Mouse (Mus musculus) liver, embryonic 11.5 days (tissue): Measurements from ENCODE around the gene Hs1bp3. TPM values are rescaled to one million over a fixed set of nuclear protein-coding genes. Genes with fewer than 3 reads are reported as not detected.

Experiments
- ATAC-seq: fragments of 200-750 bp; cut with Nextera tagmentation; replicated peaks from 2 replicates; pipeline ENCODE4 v1.8.0; 2017; ENCODE audit warnings: moderate number of reproducible peaks, mild to moderate bottlenecking, moderate TSS enrichment, moderate library complexity; ENCODE audit not compliant: low FRiP score
- DNase-seq: peaks from one replicate; pipeline ENCODE4 v3.0.0-alpha.2; 2017; ENCODE audit warnings: low spot score
- H3K27ac ChIP-seq: fragments of 300-500 bp; sonication (generic); 2 replicates; pipeline ENCODE4 v1.5.1; 2014; ENCODE audit warnings: mild to moderate bottlenecking, low read depth, low read length, control low read depth
- H3K27me3 ChIP-seq: fragments of 300-500 bp; sonication (generic); replicated peaks from 2 replicates; pipeline ENCODE4 v1.6.1; 2014; ENCODE audit warnings: low read length, mixed read lengths; ENCODE audit not compliant: control insufficient read depth, insufficient read depth
- H3K36me3 ChIP-seq: fragments of 300-500 bp; sonication (generic); 2 replicates; pipeline ENCODE4 v1.6.1; 2014; ENCODE audit warnings: mild to moderate bottlenecking, low read length, moderate library complexity, mixed read lengths; ENCODE audit not compliant: control insufficient read depth, insufficient read depth
- H3K4me1 ChIP-seq: fragments of 300-500 bp; sonication (generic); replicated peaks from 2 replicates; pipeline ENCODE4 v1.6.1; 2014; ENCODE audit warnings: low read length, mixed read lengths; ENCODE audit not compliant: control insufficient read depth, insufficient read depth
- H3K4me2 ChIP-seq: fragments of 300-500 bp; sonication (generic); 2 replicates; pipeline ENCODE4 v1.6.1; 2014; ENCODE audit warnings: mild to moderate bottlenecking, control low read depth, moderate library complexity
- H3K4me3 ChIP-seq: fragments of 300-500 bp; sonication (generic); 2 replicates; pipeline ENCODE4 v1.5.1; 2014; ENCODE audit warnings: low read depth, low read length, control low read depth
- H3K9ac ChIP-seq: fragments of 300-500 bp; sonication (generic); 2 replicates; pipeline ENCODE4 v1.6.1; 2014; ENCODE audit warnings: low read depth, low read length, control low read depth
- H3K9me3 ChIP-seq: fragments of 300-500 bp; sonication (generic); 2 replicates; pipeline ENCODE4 v1.6.1; 2016; ENCODE audit warnings: low read length, inconsistent platforms, mixed read lengths; ENCODE audit not compliant: control insufficient read depth
- WGBS: fragments of 180-500 bp; shearing (Covaris S2); extraction: QIAGEN DNeasy Blood & Tissue Kit; methylation state at CpG from one replicate; pipeline ENCODE4 v1.1.7; 2014; 5-methylcytosine and 5-hydroxymethylcytosine counted together
- polyA plus RNA-seq: library from polyadenylated mRNA; unstranded; fragments of >200 nt; fragmentation: Nextera tagmentation; extraction: Ambion mirVana; gene quantifications from 2 replicates; pipeline ENCODE4 v1.2.1, GENCODE M21; 2014

Gene Hs1bp3
- polyA plus RNA-seq, 1 experiment from 2014 or later = 8.8 TPM

DNA sequence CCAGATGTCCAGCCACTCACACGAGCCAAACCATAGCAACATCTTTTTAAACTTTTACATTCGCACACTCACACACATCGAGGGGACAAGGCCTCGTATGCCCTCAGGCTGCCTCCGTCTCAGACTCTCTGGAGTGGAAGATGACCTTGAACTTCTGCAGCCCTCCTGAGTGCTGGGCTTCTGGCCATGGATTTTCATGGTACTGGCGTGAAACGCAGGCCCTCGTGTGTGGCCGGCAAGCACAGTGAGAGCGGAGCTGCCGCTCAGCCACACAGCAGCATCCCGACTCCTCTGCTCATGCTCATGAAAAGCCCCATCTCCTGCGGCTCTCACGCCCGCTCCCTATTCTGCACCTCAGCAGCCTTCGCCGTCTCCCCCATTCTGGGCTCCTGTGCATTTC is 2.2 kb upstream of the Hs1bp3 start:
- 59% methylated on average over 17 of the region's 17 CpGs for WGBS
- Histone ChIP-seq H3K4me3 (no peak overlapping the region), H3K4me1 (no peaks in the 10 kb centered on the region), H3K36me3 (no peaks in the 10 kb centered on the region), H3K9ac (no peak overlapping the region), H3K9me3 (no peaks in the 10 kb centered on the region), H3K4me2 (no peak overlapping the region), H3K27me3 (peaks cover 25% of the 10 kb centered on the region), H3K27ac (no peak overlapping the region)
- DNase-seq = no peak
- no peak for ATAC-seq

DNA sequence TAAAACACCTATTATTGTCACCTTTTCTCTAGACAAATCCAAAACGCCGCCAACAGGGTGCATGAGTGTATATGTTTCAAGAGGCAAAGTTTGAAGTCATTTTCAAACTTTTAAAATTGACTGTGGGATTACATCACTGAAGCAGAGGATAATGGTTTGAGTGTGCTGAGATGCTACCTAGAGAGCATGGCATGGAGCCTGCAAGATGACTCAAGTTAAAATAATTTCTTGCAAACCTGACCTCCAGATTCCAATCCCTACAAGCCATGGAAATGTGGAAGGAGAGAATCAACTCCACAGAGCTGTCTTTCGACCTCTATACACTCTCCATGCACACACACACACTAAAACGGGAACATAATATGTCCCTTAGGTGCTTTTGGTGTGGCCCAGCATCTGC is 966 bp upstream of the Hs1bp3 start:
- H3K9ac ChIP-seq = no peak overlapping the region
- peaks cover 21% of the 10 kb centered on the region for H3K27me3 ChIP-seq
- 72% methylated on average over 4 of the region's 4 CpGs for WGBS
- ATAC-seq (no peak), DNase-seq (no peak)
- H3K4me1 ChIP-seq = no peaks in the 10 kb centered on the region
- H3K4me2 ChIP-seq = no peak overlapping the region
- H3K4me3 ChIP-seq = no peak overlapping the region
- no peaks in the 10 kb centered on the region for H3K36me3 ChIP-seq
- H3K27ac ChIP-seq = no peak overlapping the region
- H3K9me3 ChIP-seq = no peaks in the 10 kb centered on the region

DNA sequence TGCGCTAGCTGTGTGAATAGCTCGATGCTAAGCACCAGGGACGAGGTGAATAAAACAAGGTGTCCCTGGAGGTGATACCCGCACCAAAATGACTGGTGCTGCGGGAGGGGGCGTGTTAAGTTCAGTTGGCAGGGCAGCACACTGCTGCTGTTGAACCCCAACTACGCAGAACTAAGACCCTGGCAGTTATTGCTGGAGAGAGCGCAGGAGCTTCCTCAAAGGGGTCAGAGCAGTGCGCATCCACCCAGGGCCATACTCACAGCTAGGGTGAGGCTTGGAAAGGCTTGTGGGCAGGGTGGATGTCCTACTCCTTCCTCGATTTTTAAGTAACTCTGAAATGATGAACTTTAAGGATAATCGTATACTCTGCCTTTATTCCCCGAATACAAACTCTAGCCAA is 541 bp downstream of the Hs1bp3 start:
- no peak for DNase-seq
- H3K4me3 ChIP-seq = peak overlapping the region; percentile 76
- H3K9ac ChIP-seq = peak overlapping the region; percentile 77
- H3K27ac ChIP-seq = no peak overlapping the region
- no peaks in the 10 kb centered on the region for H3K4me1 ChIP-seq
- peaks cover 3% of the 10 kb centered on the region; the same call in 1 of the 2 replicates for H3K36me3 ChIP-seq
- 19% methylated on average over 12 of the region's 12 CpGs for WGBS
- peak overlapping the region; percentile 94 for H3K4me2 ChIP-seq
- H3K9me3 ChIP-seq = no peaks in the 10 kb centered on the region
- ATAC-seq = no peak
- peaks cover 21% of the 10 kb centered on the region for H3K27me3 ChIP-seq

DNA sequence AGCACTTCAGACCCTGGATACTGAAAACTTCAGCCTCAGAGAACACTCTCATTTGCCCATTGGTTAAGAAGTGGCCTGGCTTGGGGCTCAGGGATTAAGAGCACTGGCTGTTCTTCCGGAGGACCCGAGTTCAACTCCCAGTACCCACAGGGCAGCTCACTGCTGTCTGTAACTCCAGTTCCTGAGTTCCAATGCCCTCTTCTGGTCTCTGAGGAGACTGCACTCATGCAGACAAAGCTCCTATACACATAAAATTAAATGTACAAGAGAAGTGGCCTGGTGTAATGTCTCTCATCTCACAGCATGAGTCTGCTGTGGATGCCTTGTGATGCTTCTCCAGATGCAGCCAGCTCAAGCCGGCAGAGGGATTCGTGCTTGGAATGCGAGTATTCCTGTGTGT is 3.3 kb downstream of the Hs1bp3 start:
- H3K4me1 ChIP-seq = no peaks in the 10 kb centered on the region
- H3K9me3 ChIP-seq = no peaks in the 10 kb centered on the region
- H3K36me3 ChIP-seq = peaks cover 3% of the 10 kb centered on the region; the same call in 1 of the 2 replicates
- WGBS = 82% methylated on average over 5 of the region's 5 CpGs
- no peak overlapping the region for H3K4me3 ChIP-seq
- DNase-seq (no peak), ATAC-seq (no peak)
- no peak overlapping the region for H3K4me2 ChIP-seq
- H3K27ac ChIP-seq = no peak overlapping the region
- H3K27me3 ChIP-seq = peaks cover 4% of the 10 kb centered on the region
- no peak overlapping the region for H3K9ac ChIP-seq

DNA sequence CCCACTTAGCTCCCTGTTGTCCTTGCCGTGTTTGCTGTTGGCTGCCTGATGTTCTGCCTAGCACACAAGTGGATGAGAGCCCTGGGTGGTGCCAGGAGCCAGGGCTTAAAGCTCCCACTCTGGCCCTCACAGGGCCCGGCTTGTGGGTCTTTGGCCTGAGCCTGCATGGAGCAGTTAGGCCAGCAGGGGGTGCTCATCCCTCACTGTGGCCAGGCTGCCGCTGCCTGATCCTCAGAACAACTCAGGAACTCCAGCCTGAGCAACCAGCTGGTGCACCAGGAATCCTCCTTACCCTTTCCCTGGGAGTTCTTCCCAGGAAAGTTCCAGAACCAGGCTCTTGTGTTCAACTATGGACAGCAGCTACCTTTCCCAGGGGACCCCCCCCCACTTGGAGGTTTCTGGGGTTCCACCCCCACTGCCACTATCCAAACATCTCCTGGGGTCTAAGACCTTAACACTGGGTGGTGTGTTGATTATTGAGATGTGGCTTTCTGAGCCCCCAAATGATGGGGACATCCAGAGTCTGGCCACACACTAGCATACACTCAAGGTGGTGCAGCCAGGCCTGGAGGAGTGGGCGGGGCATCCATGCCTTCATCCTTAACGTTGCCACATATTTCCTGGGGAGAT is 7.0 kb downstream of the Hs1bp3 start:
- ATAC-seq (no peak), DNase-seq (peak; percentile 62)
- 43% methylated on average over 5 of the region's 5 CpGs for WGBS
- Histone ChIP-seq H3K27ac (no peak overlapping the region), H3K4me2 (no peak overlapping the region), H3K36me3 (peaks cover 3% of the 10 kb centered on the region; the same call in 1 of the 2 replicates), H3K9me3 (no peaks in the 10 kb centered on the region), H3K9ac (no peak overlapping the region), H3K27me3 (no peaks in the 10 kb centered on the region), H3K4me3 (no peak overlapping the region), H3K4me1 (no peaks in the 10 kb centered on the region)

DNA sequence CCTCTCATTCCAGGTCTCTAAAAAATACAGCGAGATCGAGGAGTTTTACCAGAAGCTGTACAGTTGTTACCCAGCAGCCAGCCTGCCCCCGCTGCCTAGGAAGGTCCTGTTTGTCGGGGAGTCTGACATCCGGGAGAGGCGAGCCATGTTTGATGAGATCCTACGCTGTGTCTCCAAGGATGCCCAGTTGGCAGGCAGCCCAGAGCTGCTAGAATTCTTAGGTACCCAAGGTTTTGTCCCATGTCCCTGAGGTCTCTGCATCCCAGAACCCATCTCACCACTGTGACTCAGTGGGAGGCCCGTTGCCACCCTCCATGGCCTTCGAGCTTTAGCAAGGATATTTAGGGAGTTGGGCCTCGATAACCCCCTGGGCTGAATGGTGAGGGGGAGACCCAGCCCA is 8.3 kb downstream of the Hs1bp3 start:
- WGBS = 90% methylated on average over 10 of the region's 10 CpGs
- Histone ChIP-seq H3K9ac (no peak overlapping the region), H3K36me3 (peaks cover 3% of the 10 kb centered on the region; the same call in 1 of the 2 replicates), H3K27me3 (no peaks in the 10 kb centered on the region), H3K4me2 (no peak overlapping the region), H3K27ac (no peak overlapping the region), H3K4me3 (no peak overlapping the region), H3K9me3 (no peaks in the 10 kb centered on the region), H3K4me1 (no peaks in the 10 kb centered on the region)
- no peak for DNase-seq
- no peak for ATAC-seq

DNA sequence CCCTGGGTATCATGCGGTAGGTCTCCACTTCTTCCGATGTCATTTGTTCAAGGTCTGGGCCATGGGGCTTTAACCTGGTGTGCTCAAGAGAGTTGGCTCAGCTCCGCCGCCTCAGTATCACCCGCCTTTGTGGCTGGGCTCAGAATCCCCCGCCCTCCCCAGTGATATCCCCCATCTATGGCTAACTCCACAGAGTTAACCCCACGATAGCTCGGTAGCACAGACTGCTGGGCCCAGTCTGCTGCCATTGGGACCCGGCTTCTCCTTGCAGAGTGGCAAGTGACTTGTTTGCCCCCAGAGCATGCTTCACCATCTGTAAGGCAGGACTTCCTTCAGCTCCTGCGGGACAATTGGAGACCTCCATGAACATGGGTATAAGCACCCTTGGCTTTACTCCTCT is 10.9 kb downstream of the Hs1bp3 start:
- H3K36me3 ChIP-seq = no peaks in the 10 kb centered on the region; the same call in 1 of the 2 replicates
- H3K4me1 ChIP-seq = no peaks in the 10 kb centered on the region
- H3K27me3 ChIP-seq = no peaks in the 10 kb centered on the region
- ATAC-seq (no peak), DNase-seq (no peak)
- whole genome bisulfite sequencing = 79% methylated on average over 10 of the region's 10 CpGs
- no peak overlapping the region for H3K9ac ChIP-seq
- no peaks in the 10 kb centered on the region for H3K9me3 ChIP-seq
- no peak overlapping the region for H3K4me3 ChIP-seq
- no peak overlapping the region for H3K27ac ChIP-seq
- no peak overlapping the region for H3K4me2 ChIP-seq

DNA sequence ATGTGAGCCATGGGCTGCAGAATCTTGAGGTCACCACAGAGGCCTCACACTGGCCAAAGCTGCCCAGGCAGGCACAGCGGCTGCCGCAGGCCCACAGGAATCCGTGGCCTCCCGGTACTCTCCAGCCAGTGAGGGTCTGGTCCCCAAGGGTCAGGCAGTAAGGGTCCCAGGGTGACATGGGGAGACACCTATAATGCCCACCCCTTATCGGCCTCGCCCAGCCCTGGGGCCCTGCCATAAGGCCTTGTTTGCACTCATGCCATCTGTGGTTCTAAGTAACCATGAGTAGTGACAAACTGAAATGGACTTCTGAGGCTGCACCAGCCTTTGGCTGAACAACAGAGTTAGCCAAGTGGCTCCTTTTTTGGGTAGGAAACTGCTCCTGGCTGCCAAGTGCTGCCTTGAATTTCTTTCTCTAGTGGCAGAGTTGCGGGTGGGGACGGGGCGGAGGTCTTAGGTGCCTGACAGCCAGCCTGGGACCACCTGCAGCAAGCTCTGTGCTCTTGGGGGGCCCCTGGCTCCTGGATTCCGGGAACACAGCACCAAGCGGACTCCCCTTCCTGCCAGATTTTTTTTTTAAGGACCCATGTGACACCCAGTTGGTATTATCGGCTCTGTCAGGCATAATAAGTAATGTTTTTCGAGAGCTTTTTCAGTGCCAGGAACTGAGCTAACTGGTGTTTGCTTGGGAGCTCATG is 12.2 kb downstream of the Hs1bp3 start:
- WGBS = 91% methylated on average over 13 of the region's 13 CpGs
- no peaks in the 10 kb centered on the region for H3K9me3 ChIP-seq
- no peak overlapping the region for H3K4me2 ChIP-seq
- H3K4me1 ChIP-seq = no peaks in the 10 kb centered on the region
- no peak overlapping the region for H3K27ac ChIP-seq
- no peaks in the 10 kb centered on the region for H3K27me3 ChIP-seq
- H3K36me3 ChIP-seq = peaks cover 4% of the 10 kb centered on the region; the same call in 1 of the 2 replicates
- no peak overlapping the region for H3K4me3 ChIP-seq
- DNase-seq (no peak), ATAC-seq (no peak)
- no peak overlapping the region for H3K9ac ChIP-seq
